Mouse (Mus musculus) spleen, postnatal 36 days (tissue): ENCODE data around the gene Zfp189.
"Not testable (repeated sequence)": the region's sequence is repeated elsewhere in the genome, so short reads cannot be mapped to it uniquely, and the experiment has no call there.

Source experiments
- DNase-seq, 2 experiments: peaks; one replicate each; pipeline ENCODE4 v3.0.0; 2022; ENCODE audit warnings: low spot score in 2 of 2, mixed read lengths in 1 of 2

Gene Zfp189

GRCm38 (mm10) chr4:49520572-49521340 is at the start of gene Zfp189, which contains the start of gene Mrpl50:
Gene Zfp189 (plus strand): TSS chr4:49521176.
Gene Mrpl50 (minus strand): TSS chr4:49521093.
- DNase-seq = peak; percentile 94 to 95

GRCm38 (mm10) chr4:49473435-49474100 is 47.4 kb upstream of the Zfp189 start, which contains the start of gene Acnat1:
Gene Acnat1 (minus strand): TSS chr4:49473912.
- no peak for DNase-seq

- DNase-seq = peak in 1 of 2 experiments; percentile 8
Observed at GRCm38 (mm10) chr4:49474583-49474982, 46.4 kb upstream of the Zfp189 start.

- peak; percentile 35 to 45 for DNase-seq
Observed at GRCm38 (mm10) chr4:49478118-49478877, 42.7 kb upstream of the Zfp189 start.

GRCm38 (mm10) chr4:49479035-49479434 is 41.9 kb upstream of the Zfp189 start:
- DNase-seq = not testable (repeated sequence)

- DNase-seq = no peak
Observed at GRCm38 (mm10) chr4:49480104-49480760, 40.7 kb upstream of the Zfp189 start.

GRCm38 (mm10) chr4:49480896-49481295 is 40.1 kb upstream of the Zfp189 start:
- DNase-seq = no peak

- no peak for DNase-seq
Observed at GRCm38 (mm10) chr4:49485442-49485841, 35.5 kb upstream of the Zfp189 start.

GRCm38 (mm10) chr4:49485934-49486650 is 34.9 kb upstream of the Zfp189 start:
- DNase-seq = not testable (repeated sequence)

GRCm38 (mm10) chr4:49503563-49503962 is 17.4 kb upstream of the Zfp189 start:
- DNase-seq = no peak

- DNase-seq = no peak
Observed at GRCm38 (mm10) chr4:49506386-49506785, 14.6 kb upstream of the Zfp189 start, which contains the start of gene Baat. Gene Baat (minus strand): TSS chr4:49506557.

GRCm38 (mm10) chr4:49509183-49509582 is 11.8 kb upstream of the Zfp189 start:
- no peak for DNase-seq

- DNase-seq = not testable (repeated sequence)
Observed at GRCm38 (mm10) chr4:49510236-49510835, 10.6 kb upstream of the Zfp189 start.

- DNase-seq = no peak
Observed at GRCm38 (mm10) chr4:49512636-49513035, 8.3 kb upstream of the Zfp189 start.

- no peak for DNase-seq
Observed at GRCm38 (mm10) chr4:49514441-49514840, 6.5 kb upstream of the Zfp189 start.

GRCm38 (mm10) chr4:49519476-49519875 is 1.5 kb upstream of the Zfp189 start:
- no peak for DNase-seq

- DNase-seq = no peak
Observed at GRCm38 (mm10) chr4:49521346-49521745, 370 bp downstream of the Zfp189 start.

GRCm38 (mm10) chr4:49522576-49522975 is 1.6 kb downstream of the Zfp189 start:
- DNase-seq = no peak

- no peak for DNase-seq
Observed at GRCm38 (mm10) chr4:49535036-49535435, 14.1 kb downstream of the Zfp189 start.

GRCm38 (mm10) chr4:49535675-49536294 is 14.8 kb downstream of the Zfp189 start:
- DNase-seq = no peak
